Mouse (Mus musculus) myocyte (in vitro differentiated cells): ENCODE data around the gene Kcnb1.

Source experiments
- CEBPB ChIP-seq: IDR thresholded peaks from 2 replicates; pipeline ENCODE4 v1.6.1; 2011; ENCODE audit warnings: mild to moderate bottlenecking, moderate library complexity; ENCODE audit not compliant: poor library complexity, insufficient read depth, severe bottlenecking
- E2F4 ChIP-seq: IDR thresholded peaks from one replicate; pipeline ENCODE4 v1.6.1; 2011; ENCODE audit warnings: mild to moderate bottlenecking, control low read depth, moderate library complexity; ENCODE audit not compliant: insufficient read depth
- MAX ChIP-seq: IDR thresholded peaks from one replicate; pipeline ENCODE4 v1.6.1; 2011; ENCODE audit warnings: low read depth, mild to moderate bottlenecking, control low read depth
- MYOD1 ChIP-seq, 3 experiments: IDR thresholded peaks; one replicate each; pipeline ENCODE4 v1.6.1; 2011; ENCODE audit warnings: control low read depth in 2 of 3, low read depth in 2 of 3, mild to moderate bottlenecking in 2 of 3, moderate library complexity in 1 of 3; ENCODE audit not compliant: insufficient read length in 2 of 3, control insufficient read depth in 1 of 3
- MYOG ChIP-seq, 3 experiments: IDR thresholded peaks; one replicate each; pipeline ENCODE4 v1.6.1; 2011; ENCODE audit warnings: control low read depth in 2 of 3, low read depth in 2 of 3, mild to moderate bottlenecking in 2 of 3; ENCODE audit not compliant: insufficient read length in 2 of 3, control insufficient read depth in 1 of 3, insufficient read depth in 1 of 3
- POLR2A ChIP-seq: IDR thresholded peaks from one replicate; pipeline ENCODE4 v1.6.1; 2011; ENCODE audit warnings: low read depth, mild to moderate bottlenecking, control low read depth, moderate library complexity; ENCODE audit not compliant: insufficient read length
- POLR2AphosphoS2 ChIP-seq: IDR thresholded peaks from one replicate; pipeline ENCODE4 v1.6.1; 2011; ENCODE audit warnings: low read depth, control low read depth; ENCODE audit not compliant: insufficient read length
- REST ChIP-seq: IDR thresholded peaks from one replicate; pipeline ENCODE4 v1.6.1; 2011; ENCODE audit warnings: mild to moderate bottlenecking, control low read depth, moderate library complexity; ENCODE audit not compliant: insufficient read depth, insufficient read length
- TCF12 ChIP-seq: IDR thresholded peaks from one replicate; pipeline ENCODE4 v1.6.1; 2011; ENCODE audit warnings: mild to moderate bottlenecking, control low read depth; ENCODE audit not compliant: poor library complexity, insufficient read depth, severe bottlenecking
- TCF3 ChIP-seq: IDR thresholded peaks from one replicate; pipeline ENCODE4 v1.6.1; 2011; ENCODE audit warnings: low read depth, control low read depth; ENCODE audit not compliant: insufficient read length
- USF1 ChIP-seq: IDR thresholded peaks from one replicate; pipeline ENCODE4 v1.6.1; 2011; ENCODE audit warnings: low read depth, mild to moderate bottlenecking, control low read depth, moderate library complexity

GRCm38 (mm10) chr2:167127404-167127803 lies 62.6 kb downstream of the Kcnb1 start:
- TF ChIP-seq POLR2A (no peak), MYOD1 (IDR thresholded peaks at IDR 0.05; ENCODE audit: control insufficient read depth in 1 of 3, insufficient read length in 2 of 3, low read depth in 2 of 3) (no peak), TCF12 (no peak), CEBPB (no peak), USF1 (no peak), TCF3 (no peak), MAX (no peak), E2F4 (no peak), REST (no peak), POLR2AphosphoS2 (no peak), MYOG (IDR thresholded peaks at IDR 0.05; ENCODE audit: control insufficient read depth in 1 of 3, insufficient read depth in 1 of 3, insufficient read length in 2 of 3, low read depth in 2 of 3) (no peak)
